11 mouse cellular contexts compared by ENCODE assay signal in the genomic region with DNA sequence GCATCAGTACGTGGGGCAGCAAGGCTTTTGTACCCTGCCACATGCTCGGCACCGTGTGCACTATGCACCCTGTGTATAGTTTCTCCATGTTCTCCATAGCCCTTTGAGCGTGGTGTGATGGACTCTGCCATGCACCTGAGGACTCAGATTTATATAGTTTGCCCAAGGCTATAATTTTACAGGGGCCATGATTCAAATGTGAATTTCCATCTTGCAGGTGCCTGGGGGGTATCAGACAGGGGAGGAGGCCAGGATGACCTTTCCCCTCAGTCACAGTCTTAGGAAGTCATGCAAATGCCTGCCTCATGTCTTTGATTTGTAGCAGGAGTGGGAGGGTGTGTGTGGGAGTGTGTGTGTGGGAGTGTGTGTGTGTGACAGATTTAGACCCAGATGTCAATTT. TPM values are rescaled to one million over a fixed set of nuclear protein-coding genes. Genes with fewer than 3 reads are reported as not detected.
"Had no signal": no experiment of that assay in that cellular context is flagged by ENCODE, and none has a peak within 500 bp of the region (broad histone marks: within the 10 kb centered on the region; RNA-seq: fewer than 3 reads in every experiment).

No protein-coding gene starts in this region.

- H3K9me3 ChIP-seq: kidney, embryonic 15.5 days; limb, embryonic 13.5 days; neural tube, embryonic 15.5 days had no signal

- H3K27ac ChIP-seq: kidney, embryonic 15.5 days; limb, embryonic 13.5 days; liver, embryonic 14.5 days; neural tube, embryonic 15.5 days had no signal

- H3K36me3 ChIP-seq: kidney, embryonic 15.5 days; limb, embryonic 13.5 days; neural tube, embryonic 15.5 days had no signal

- H3K9ac ChIP-seq: kidney, embryonic 15.5 days; limb, embryonic 13.5 days; liver, embryonic 14.5 days; neural tube, embryonic 15.5 days had no signal

- DNase-seq: kidney, postnatal 14 days; left cerebral cortex, postnatal 4 days; lung, adult 18-20 months; right cerebral cortex, postnatal 4 days; spleen, adult 18-20 months; thymus, postnatal 36 days had no signal

- H3K4me3 ChIP-seq: neural tube, embryonic 15.5 days had no signal

RNA-seq across cellular contexts. Expression of gene Slc10a1, which starts 29.1 kb away (rescaled TPM):
- polyA plus RNA-seq: large intestine, adult 2 months had no signal
